Mouse (Mus musculus): ENCODE data around the gene 4930402H24Rik. TPM values are rescaled to one million over a fixed set of nuclear protein-coding genes. Genes with fewer than 3 reads are reported as not detected.

Gene 4930402H24Rik
- total and polyA plus RNA-seq, 3 experiments: 6.1 to 6.2 TPM; not detected in 1

GRCm38 (mm10) chr2:130658530-130658929 is 247.7 kb downstream of the 4930402H24Rik start:
- H3K9me3 ChIP-seq (replicated peaks; ENCODE audit: insufficient read depth, low read length): no peaks in the 10 kb centered on the region
- H3K9ac ChIP-seq (ENCODE audit: control insufficient read depth, low read depth, low read length, poor library complexity, severe bottlenecking): no peak overlapping the region
- DNase-seq (ENCODE audit: low read depth, low spot score): no peak
- no peak overlapping the region for H3K4me3 ChIP-seq (ENCODE audit: control insufficient read depth in 1 of 2, insufficient read depth in 1 of 2, low read depth in 2 of 2, low read length in 2 of 2)
- H3K36me3 ChIP-seq (ENCODE audit: control insufficient read depth in 1 of 2, insufficient read depth in 2 of 2, low read length in 2 of 2): peaks cover 5 to 24% of the 10 kb centered on the region in 2 experiments; a peak in 3 of 4 replicates
- no peaks in the 10 kb centered on the region for H3K27me3 ChIP-seq (ENCODE audit: control insufficient read depth in 1 of 2, insufficient read depth in 2 of 2, low read length in 2 of 2)
- H3K79me2 ChIP-seq (ENCODE audit: control insufficient read depth, insufficient read depth, low read length, poor library complexity): peaks cover 6% of the 10 kb centered on the region; the same call in 1 of the 2 replicates
- no peak overlapping the region for H3K27ac ChIP-seq (ENCODE audit: control insufficient read depth, low read depth, low read length)
- H3K4me1 ChIP-seq (ENCODE audit: control insufficient read depth in 1 of 2, insufficient read depth in 2 of 2, low read length in 2 of 2): peaks cover 19% of the 10 kb centered on the region in 2 experiments
- no peak for TF ChIP-seq ELF1 (IDR thresholded peaks at IDR 0.05; ENCODE audit: low read depth, low read length)
- no peak for TF ChIP-seq NELFE (IDR thresholded peaks at IDR 0.05; ENCODE audit: low read depth, low read length)
- no peak for TF ChIP-seq USF1 (IDR thresholded peaks at IDR 0.05; ENCODE audit: low read depth, low read length)
- TF ChIP-seq GABPA (IDR thresholded peaks at IDR 0.05; ENCODE audit: low read depth, low read length): no peak
- no peak for TF ChIP-seq TAL1 (IDR thresholded peaks at IDR 0.05; ENCODE audit: low read length)
- TF ChIP-seq TBP (IDR thresholded peaks at IDR 0.05; ENCODE audit: low read depth, low read length): no peak
- TF ChIP-seq SIN3A (IDR thresholded peaks at IDR 0.05; ENCODE audit: low read length): no peak
- TF ChIP-seq UBTF (IDR thresholded peaks at IDR 0.05; ENCODE audit: borderline replicate concordance, insufficient read depth, low read depth, low read length): no peak
- TF ChIP-seq MAX (IDR thresholded peaks at IDR 0.05; ENCODE audit: low read length): no peak
- no peak for TF ChIP-seq NRF1 (IDR thresholded peaks at IDR 0.05; ENCODE audit: insufficient read depth, low read depth, low read length, poor library complexity, severe bottlenecking)
- no peak for TF ChIP-seq KAT2A (conservative IDR thresholded peaks at IDR 0.05; ENCODE audit: low read depth, low read length)
- no peak for TF ChIP-seq EP300 (IDR thresholded peaks at IDR 0.05; ENCODE audit: low read depth in 1 of 2, low read length in 2 of 2)
- TF ChIP-seq CTCF (IDR thresholded peaks at IDR 0.05 in 2 of 3, conservative IDR thresholded peaks at IDR 0.05 in 1 of 3; ENCODE audit: control insufficient read depth in 1 of 3, insufficient read depth in 1 of 3, low read depth in 2 of 3, low read length in 3 of 3, poor library complexity in 1 of 3, severe bottlenecking in 1 of 3): no peak
- TF ChIP-seq MEF2A (IDR thresholded peaks at IDR 0.05; ENCODE audit: extremely low read depth, insufficient replicate concordance, low read depth, low read length, poor library complexity, severe bottlenecking): no peak
- TF ChIP-seq TCF12 (IDR thresholded peaks at IDR 0.05; ENCODE audit: low read depth, low read length): no peak
- TF ChIP-seq E2F4 (IDR thresholded peaks at IDR 0.05; ENCODE audit: borderline replicate concordance, low read depth, low read length): no peak
- no peak for TF ChIP-seq POLR2A (IDR thresholded peaks at IDR 0.05; ENCODE audit: control insufficient read depth in 1 of 2, insufficient read depth in 1 of 2, low read depth in 1 of 2, low read length in 2 of 2, poor library complexity in 1 of 2)
- no peak for TF ChIP-seq HCFC1 (IDR thresholded peaks at IDR 0.05; ENCODE audit: low read depth, low read length)

- Histone ChIP-seq H3K9me3 (replicated peaks; ENCODE audit: insufficient read depth, low read length) (no peaks in the 10 kb centered on the region), H3K4me1 (ENCODE audit: control insufficient read depth in 1 of 2, insufficient read depth in 2 of 2, low read length in 2 of 2) (peaks cover 11 to 19% of the 10 kb centered on the region in 2 experiments)
Measured at GRCm38 (mm10) chr2:130657541-130657940, 248.7 kb downstream of the 4930402H24Rik start.

More at GRCm38 (mm10) chr2:130657541-130657940, 248.7 kb downstream of the 4930402H24Rik start:
- peaks cover 5 to 15% of the 10 kb centered on the region in 2 experiments; a peak in 3 of 4 replicates for H3K36me3 ChIP-seq (ENCODE audit: control insufficient read depth in 1 of 2, insufficient read depth in 2 of 2, low read length in 2 of 2)
- H3K79me2 ChIP-seq (ENCODE audit: control insufficient read depth, insufficient read depth, low read length, poor library complexity): no peaks in the 10 kb centered on the region
- H3K4me3 ChIP-seq (ENCODE audit: control insufficient read depth in 1 of 2, insufficient read depth in 1 of 2, low read depth in 2 of 2, low read length in 2 of 2): no peak overlapping the region
- no peak overlapping the region for H3K9ac ChIP-seq (ENCODE audit: control insufficient read depth, low read depth, low read length, poor library complexity, severe bottlenecking)
- H3K27ac ChIP-seq (ENCODE audit: control insufficient read depth, low read depth, low read length): no peak overlapping the region
- H3K27me3 ChIP-seq (ENCODE audit: control insufficient read depth in 1 of 2, insufficient read depth in 2 of 2, low read length in 2 of 2): no peaks in the 10 kb centered on the region
- no peak for DNase-seq (ENCODE audit: low read depth, low spot score)
- TF ChIP-seq MAFK (IDR thresholded peaks at IDR 0.05; ENCODE audit: borderline replicate concordance, low read depth, low read length) (no peak), GABPA (IDR thresholded peaks at IDR 0.05; ENCODE audit: low read depth, low read length) (no peak), CHD2 (IDR thresholded peaks at IDR 0.05; ENCODE audit: low read length) (no peak), ZKSCAN1 (IDR thresholded peaks at IDR 0.05; ENCODE audit: low read depth, low read length) (no peak), RCOR1 (IDR thresholded peaks at IDR 0.05; ENCODE audit: low read depth, low read length) (no peak), NELFE (IDR thresholded peaks at IDR 0.05; ENCODE audit: low read depth, low read length) (no peak), RAD21 (IDR thresholded peaks at IDR 0.05; ENCODE audit: low read depth, low read length) (no peak), BHLHE40 (IDR thresholded peaks at IDR 0.05; ENCODE audit: borderline replicate concordance, low read depth, low read length) (no peak), POLR2A (IDR thresholded peaks at IDR 0.05; ENCODE audit: control insufficient read depth in 1 of 2, insufficient read depth in 1 of 2, low read depth in 1 of 2, low read length in 2 of 2, poor library complexity in 1 of 2) (no peak), POLR2AphosphoS2 (IDR thresholded peaks at IDR 0.05; ENCODE audit: low read length) (no peak), ETS1 (IDR thresholded peaks at IDR 0.05; ENCODE audit: low read depth, low read length) (no peak), USF2 (IDR thresholded peaks at IDR 0.05; ENCODE audit: borderline replicate concordance in 1 of 2, insufficient read depth in 1 of 2, low read depth in 1 of 2, low read length in 2 of 2) (no peak), MEF2A (IDR thresholded peaks at IDR 0.05; ENCODE audit: extremely low read depth, insufficient replicate concordance, low read depth, low read length, poor library complexity, severe bottlenecking) (no peak), MAX (IDR thresholded peaks at IDR 0.05; ENCODE audit: low read length) (no peak), E2F4 (IDR thresholded peaks at IDR 0.05; ENCODE audit: borderline replicate concordance, low read depth, low read length) (no peak)
